Mouse (Mus musculus): ENCODE results near the gene Limch1.

DNA sequence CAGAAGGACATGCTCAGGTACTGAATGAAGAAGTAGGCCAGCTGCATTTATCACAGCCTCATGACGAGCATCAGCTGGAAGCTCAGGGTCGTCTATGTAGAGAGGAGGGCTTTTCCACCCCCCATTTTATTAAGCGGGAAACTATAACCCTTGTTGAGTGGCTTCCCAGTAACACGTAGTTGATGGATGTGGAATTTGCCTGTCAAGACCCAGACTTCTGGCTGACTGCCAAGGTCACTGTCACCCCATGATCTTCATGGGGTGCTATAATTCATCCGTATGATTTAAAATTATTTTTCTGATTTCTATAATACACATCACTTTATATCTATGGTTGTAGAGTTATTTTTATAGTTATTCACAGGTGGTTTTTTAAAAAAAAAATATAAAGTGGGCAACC, 131.4 kb downstream of the Limch1 start:
- TF ChIP-seq EP300 (IDR thresholded peaks at IDR 0.05; ENCODE audit: low read depth) (no peak), CTCF (IDR thresholded peaks at IDR 0.05; ENCODE audit: low read depth) (no peak)

All from liver, embryonic 14.5 days (tissue).